Mouse (Mus musculus) kidney, postnatal 14 days (tissue): Measurements from ENCODE around the gene Vmn1r214.

Source experiments
- DNase-seq: peaks from one replicate; pipeline ENCODE4 v3.0.0; 2022; ENCODE audit warnings: mixed read lengths

Vmn1r214 gene

DNA sequence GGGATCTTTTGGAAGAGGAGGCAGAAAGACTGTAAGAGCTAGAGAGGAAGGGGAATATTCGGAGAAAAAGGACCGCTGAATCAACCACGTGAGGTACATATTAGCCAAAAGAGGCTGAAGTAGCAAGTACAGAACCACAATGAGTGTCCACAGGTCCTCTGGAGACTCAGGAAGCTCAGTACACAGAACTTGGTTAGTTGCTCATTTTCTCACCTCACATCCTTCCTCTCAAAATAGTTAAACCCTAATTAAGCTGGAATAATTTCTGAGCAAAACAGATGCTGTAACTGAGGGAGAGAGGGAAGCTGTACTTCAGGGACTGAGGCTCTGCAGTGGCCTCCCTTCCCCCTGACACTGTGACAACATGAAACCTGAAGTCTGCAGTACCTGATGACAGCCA lies at the start of gene Vmn1r214:
TSS of gene Vmn1r214 (plus strand) at position 301 of the 400 bp plus-strand sequence.
- no peak for DNase-seq

DNA sequence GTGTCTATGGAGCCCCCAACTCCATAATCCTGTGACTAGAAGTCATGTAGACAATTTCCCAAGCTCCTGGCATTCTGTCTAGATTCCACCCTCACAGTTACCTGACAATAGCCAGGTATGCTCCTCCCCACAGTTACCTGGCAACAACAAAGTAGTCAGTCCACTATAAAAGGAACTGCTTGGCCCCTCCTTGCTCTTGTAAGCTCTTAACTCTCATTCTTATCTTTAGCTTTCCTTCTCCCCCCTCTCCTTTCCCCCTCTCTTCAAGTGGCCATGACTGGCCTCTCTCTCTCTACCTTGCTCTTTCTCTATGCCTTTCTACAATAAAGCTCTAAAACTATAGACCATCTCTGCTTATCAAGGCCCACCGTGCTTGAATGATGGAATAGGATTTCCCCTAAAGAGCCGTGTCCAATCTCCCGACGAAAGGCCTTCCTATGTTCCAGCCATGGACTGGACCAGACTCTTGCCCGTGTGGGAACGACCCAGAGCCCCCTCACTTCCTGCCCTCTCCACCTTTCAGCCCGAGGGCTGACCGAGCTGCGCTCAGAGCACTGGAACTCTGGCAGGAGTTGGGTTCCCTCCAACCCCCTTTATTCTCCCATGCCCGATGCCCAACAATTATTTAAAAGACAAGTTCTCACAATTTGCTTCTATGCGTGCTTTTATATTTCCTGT lies 39.9 kb upstream of the Vmn1r214 start:
- DNase-seq: no peak

DNA sequence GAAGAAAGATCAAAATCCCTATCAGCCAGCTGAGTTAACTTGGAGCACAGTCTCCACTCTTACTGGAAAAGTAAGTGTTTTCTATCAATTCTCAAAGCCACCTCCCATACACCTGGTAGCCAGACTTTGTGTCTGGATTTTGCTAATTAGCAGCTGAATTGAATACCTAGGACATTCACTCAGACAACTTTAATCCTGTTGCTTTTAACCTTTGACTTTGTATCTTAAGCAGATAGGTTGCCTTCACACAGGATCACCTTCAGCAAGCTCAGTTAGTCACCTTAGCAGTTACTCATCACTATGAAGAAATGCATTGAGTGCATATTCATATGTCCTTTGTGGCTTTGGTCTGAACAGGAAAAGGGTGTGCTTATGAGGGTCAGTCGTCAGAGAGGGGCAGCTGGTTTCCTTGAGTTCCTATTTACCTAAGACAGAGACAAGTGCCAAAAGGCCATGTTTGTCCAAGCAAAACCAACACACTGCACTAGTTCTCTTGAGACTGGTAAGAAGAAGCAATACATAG lies 38.0 kb upstream of the Vmn1r214 start:
- no peak for DNase-seq

DNA sequence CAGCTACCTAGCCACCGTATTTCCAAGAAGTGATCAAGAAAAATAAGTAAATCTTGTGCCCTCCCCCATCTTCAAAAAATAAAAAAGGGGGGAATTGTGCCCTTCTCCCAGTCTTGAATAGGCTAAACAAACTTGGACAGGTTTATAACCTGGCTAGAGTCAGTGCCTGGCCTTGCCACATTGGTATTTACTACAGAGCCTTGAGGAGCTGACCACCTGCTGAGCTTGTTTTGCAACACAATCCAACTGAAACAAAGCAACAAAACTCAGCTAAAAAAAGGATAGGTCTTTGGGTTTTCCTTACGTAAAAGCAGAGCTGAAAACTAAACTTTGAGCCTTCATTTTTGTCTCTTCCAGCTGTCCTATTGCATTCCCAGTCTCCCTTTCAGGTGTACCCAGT lies 37.5 kb upstream of the Vmn1r214 start:
- no peak for DNase-seq

DNA sequence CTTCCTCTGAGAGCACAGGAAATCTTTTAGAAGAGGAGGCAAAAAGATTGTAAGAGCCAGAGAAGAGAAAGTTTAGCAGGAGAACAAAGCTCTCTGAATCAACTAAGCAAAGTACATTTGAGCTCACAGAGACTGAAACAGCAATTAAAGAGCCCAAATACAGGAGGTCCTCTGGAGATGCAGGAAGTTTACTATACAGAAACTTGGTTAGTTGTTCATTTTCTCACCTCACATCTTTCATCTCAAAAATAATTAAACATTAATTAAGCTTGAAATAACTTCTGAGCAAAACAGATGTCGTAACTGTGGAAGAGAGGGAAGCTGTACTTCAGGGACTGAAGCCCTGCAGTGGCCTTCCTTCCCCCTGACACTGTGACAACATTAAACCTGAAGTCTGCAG lies 22.9 kb upstream of the Vmn1r214 start, which contains the start of gene Vmn1r213:
TSS of gene Vmn1r213 (plus strand) at position 301 of the 400 bp plus-strand sequence.
- DNase-seq: no peak

DNA sequence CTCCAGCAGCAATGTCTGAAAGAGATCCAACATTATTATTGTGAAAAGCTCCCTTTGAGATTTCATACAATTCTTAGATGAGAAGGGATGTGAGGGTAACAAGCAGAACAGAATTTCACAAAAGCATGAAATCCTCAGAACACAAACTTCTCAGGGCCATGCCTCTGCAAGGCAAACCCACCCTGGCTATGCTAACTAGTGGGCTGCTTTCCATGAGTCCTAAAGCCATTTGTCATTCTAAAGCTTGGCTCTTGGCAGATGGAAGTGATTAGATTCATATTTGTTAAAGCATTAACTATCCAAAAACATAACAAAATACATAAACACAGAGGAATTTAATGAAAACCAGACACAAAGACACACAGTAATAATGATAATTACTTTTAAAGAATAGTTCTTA lies 12.1 kb upstream of the Vmn1r214 start:
- no peak for DNase-seq

DNA sequence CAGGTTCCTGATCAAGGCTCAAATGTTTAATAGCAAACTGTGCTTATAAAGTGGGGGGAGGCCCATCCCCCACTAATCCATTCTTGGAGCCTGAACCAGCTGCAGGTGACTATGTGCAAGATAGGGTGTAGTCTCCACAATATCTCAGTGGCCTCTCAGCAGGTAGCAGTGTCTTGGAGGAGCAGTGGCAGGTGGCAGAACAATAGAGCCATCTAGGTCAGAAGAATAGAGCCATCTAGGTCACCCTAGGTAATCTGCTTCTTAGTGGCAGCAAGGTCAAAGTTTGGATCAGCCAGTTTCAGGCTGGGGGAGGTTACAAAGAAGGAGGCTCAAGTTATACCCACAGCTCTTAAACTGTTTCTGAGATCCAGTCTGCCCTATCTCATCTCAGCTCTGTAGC lies 5.4 kb upstream of the Vmn1r214 start:
- no peak for DNase-seq

DNA sequence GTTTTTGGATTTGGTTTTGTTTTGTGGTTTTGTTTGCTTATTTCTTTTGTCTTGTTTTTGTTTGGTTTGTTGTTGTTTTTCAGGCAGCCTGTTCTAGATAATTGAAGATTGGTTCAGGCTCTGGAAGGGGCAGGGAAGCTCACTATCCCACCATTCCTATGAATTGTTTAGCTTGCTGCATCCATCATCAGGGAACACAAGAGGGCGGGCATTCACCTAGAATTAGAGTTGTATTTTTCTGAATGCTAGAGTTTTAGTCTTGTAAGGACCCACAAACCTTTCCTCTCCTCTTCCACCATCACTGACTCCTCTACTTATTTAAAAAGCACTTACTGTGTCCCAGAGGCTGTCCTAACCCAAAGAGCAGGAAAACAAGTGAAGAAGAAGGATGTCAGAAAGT lies 27.6 kb downstream of the Vmn1r214 start:
- no peak for DNase-seq

DNA sequence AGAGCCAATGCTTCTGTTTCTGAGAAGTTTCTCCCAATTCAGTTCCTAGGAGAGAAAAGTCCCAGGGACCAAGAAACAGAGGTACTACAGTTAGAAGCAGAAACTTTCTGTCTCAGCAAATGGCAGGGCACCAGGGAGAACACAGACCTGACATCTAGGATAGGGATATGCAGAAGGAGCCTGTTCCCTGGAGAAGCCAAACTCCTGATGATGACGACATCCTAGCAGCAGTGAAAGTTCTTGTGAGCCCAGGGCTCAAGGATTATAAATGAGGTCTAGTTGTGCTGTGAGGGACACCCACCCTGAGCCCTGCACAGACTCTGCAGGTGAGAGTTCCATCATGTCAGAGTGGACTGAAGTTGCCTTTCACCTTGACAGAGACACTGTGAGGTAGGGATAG lies 37.5 kb downstream of the Vmn1r214 start, which contains the start of gene Vmn1r215:
TSS of gene Vmn1r215 (plus strand) at position 301 of the 400 bp plus-strand sequence.
- DNase-seq: no peak

DNA sequence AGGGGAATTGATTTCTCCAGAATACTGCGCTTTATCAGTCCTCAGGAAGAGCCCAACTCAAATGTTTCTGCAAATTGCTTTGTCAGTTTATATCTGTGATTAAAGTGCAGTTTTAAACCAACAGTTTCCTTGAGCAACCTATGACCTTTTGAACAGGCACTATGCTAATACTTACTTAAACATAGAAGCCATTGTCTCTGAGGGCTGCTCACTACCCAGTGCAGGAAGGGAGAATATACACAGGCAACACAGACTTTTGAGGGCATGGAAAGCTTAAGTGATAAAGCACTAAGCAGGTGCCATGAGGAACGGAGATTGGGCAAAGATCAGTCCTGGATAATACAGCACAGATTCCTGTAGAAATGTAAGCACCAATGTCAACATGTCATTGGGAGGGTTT lies 39.1 kb downstream of the Vmn1r214 start:
- no peak for DNase-seq
